Comparison of ENCODE assay signal across 27 mouse cellular contexts in genomic region chr15:99078181-99078910, GRCm38 (mm10). TPM values are rescaled to one million over a fixed set of nuclear protein-coding genes. Genes with fewer than 3 reads are reported as not detected.
A peak's percentile ranks its signal among the peaks of the same experiment; 100 is the strongest.
DNase-seq lines count a peak whose midpoint lies in the region; ATAC-seq and TF ChIP-seq lines count a peak whose summit lies in the region.
"Had no signal": no experiment of that assay in that cellular context is flagged by ENCODE, and none has a peak within 500 bp of the region (broad histone marks: within the 10 kb centered on the region; RNA-seq: fewer than 3 reads in every experiment).

No protein-coding gene starts in this region.

- TF ChIP-seq CTCF in midbrain, postnatal 0 days (IDR thresholded peaks at IDR 0.05): no peak

- no peak overlapping the region for H3K4me2 ChIP-seq in embryonic facial prominence, embryonic 12.5 days (replicated peaks)
- H3K4me2 ChIP-seq in limb, embryonic 14.5 days (replicated peaks; ENCODE audit: low read depth, low read length, severe bottlenecking): no peak overlapping the region
- H3K4me2 ChIP-seq in midbrain, postnatal 0 days (ENCODE audit: low read depth, low read length, poor library complexity, severe bottlenecking): no peak overlapping the region
- H3K4me2 ChIP-seq: hindbrain, embryonic 15.5 days; intestine, embryonic 15.5 days; midbrain, embryonic 11.5 days had no signal

- ATAC-seq in embryonic facial prominence, embryonic 12.5 days (ENCODE audit: insufficient number of reproducible peaks, insufficient read depth, low FRiP score, low TSS enrichment): no peak
- no peak for ATAC-seq in limb, embryonic 14.5 days (ENCODE audit: low FRiP score, low read depth)
- no peak for ATAC-seq in midbrain, postnatal 0 days (ENCODE audit: low FRiP score)
- ATAC-seq: forebrain, embryonic 14.5 days; intestine, embryonic 15.5 days had no signal

- H3K36me3 ChIP-seq in heart, embryonic 10.5 days: peaks cover 66% of the 10 kb centered on the region
- H3K36me3 ChIP-seq in embryonic facial prominence, embryonic 12.5 days: peaks cover 54% of the 10 kb centered on the region
- H3K36me3 ChIP-seq in limb, embryonic 14.5 days (ENCODE audit: control insufficient read depth, insufficient read depth, low read length): peaks cover 42% of the 10 kb centered on the region
- H3K36me3 ChIP-seq in midbrain, postnatal 0 days (ENCODE audit: insufficient read depth, low read length): no peaks in the 10 kb centered on the region
- H3K36me3 ChIP-seq: hindbrain, embryonic 15.5 days had no signal

- no peak for TF ChIP-seq POLR2A in limb, embryonic 14.5 days (IDR thresholded peaks at IDR 0.05; ENCODE audit: borderline replicate concordance, extremely low read depth, insufficient read depth, insufficient read length)

- H3K27ac ChIP-seq in heart, embryonic 10.5 days: no peak overlapping the region
- no peak overlapping the region for H3K27ac ChIP-seq in embryonic facial prominence, embryonic 12.5 days
- no peak overlapping the region for H3K27ac ChIP-seq in limb, embryonic 14.5 days (replicated peaks; ENCODE audit: low read depth, low read length)
- H3K27ac ChIP-seq in midbrain, postnatal 0 days (ENCODE audit: low read depth, low read length): no peak overlapping the region
- H3K27ac ChIP-seq: hindbrain, embryonic 15.5 days; intestine, embryonic 15.5 days; stomach, postnatal 0 days had no signal

- no peaks in the 10 kb centered on the region for H3K9me3 ChIP-seq in heart, embryonic 10.5 days
- no peaks in the 10 kb centered on the region for H3K9me3 ChIP-seq in embryonic facial prominence, embryonic 12.5 days
- no peaks in the 10 kb centered on the region for H3K9me3 ChIP-seq in limb, embryonic 14.5 days (ENCODE audit: control insufficient read depth, low read length)
- H3K9me3 ChIP-seq in midbrain, postnatal 0 days (ENCODE audit: low read length): no peaks in the 10 kb centered on the region
- H3K9me3 ChIP-seq: G1E; hindbrain, embryonic 15.5 days; intestine, embryonic 15.5 days had no signal

- DNase-seq in heart, embryonic 10.5 days (ENCODE audit: low spot score): peak; percentile 70
- DNase-seq in heart, postnatal 25 days (ENCODE audit: low spot score): no peak
- peak; percentile 4 for DNase-seq in kidney, postnatal 10 days
- no peak for DNase-seq in kidney, adult 18-20 months
- DNase-seq in limb, embryonic 14.5 days (ENCODE audit: low spot score): no peak
- no peak for DNase-seq in spleen, postnatal 14 days (ENCODE audit: low spot score in 2 of 2)
- DNase-seq in midbrain, postnatal 0 days (ENCODE audit: low spot score): no peak
- DNase-seq: adrenal gland, adult 2 months; cerebellum, adult 18-20 months; cerebellum, postnatal 25 days; gastrocnemius, postnatal 25 days; kidney, postnatal 4 days; lung, adult 18-20 months; lung, postnatal 10 days had no signal

- H3K4me1 ChIP-seq in heart, embryonic 10.5 days: peaks cover 38% of the 10 kb centered on the region
- peaks cover 28% of the 10 kb centered on the region for H3K4me1 ChIP-seq in embryonic facial prominence, embryonic 12.5 days
- H3K4me1 ChIP-seq in limb, embryonic 14.5 days (ENCODE audit: control insufficient read depth, insufficient read depth, low read length): peaks cover 13% of the 10 kb centered on the region
- H3K4me1 ChIP-seq in midbrain, postnatal 0 days (ENCODE audit: insufficient read depth, low read length): no peaks in the 10 kb centered on the region

- peak overlapping the region; percentile 8; the same call in 1 of the 2 replicates for H3K9ac ChIP-seq in embryonic facial prominence, embryonic 12.5 days
- 0 out of 2 replicates have a peak overlapping the region, but pooled peaks have one; percentile 16 for H3K9ac ChIP-seq in limb, embryonic 14.5 days (ENCODE audit: low read depth, low read length, severe bottlenecking)
- H3K9ac ChIP-seq in midbrain, postnatal 0 days (replicated peaks; ENCODE audit: low read length, poor library complexity, severe bottlenecking): no peak overlapping the region
- H3K9ac ChIP-seq: hindbrain, embryonic 15.5 days; intestine, embryonic 15.5 days had no signal

- WGBS in heart, embryonic 10.5 days: 71% methylated on average over 15 of the region's 15 CpGs
- 46% methylated on average over 14 of the region's 15 CpGs for WGBS in embryonic facial prominence, embryonic 12.5 days
- WGBS in limb, embryonic 14.5 days: 83% methylated on average over 15 of the region's 15 CpGs
- WGBS in midbrain, postnatal 0 days: 82% methylated on average over 15 of the region's 15 CpGs

- H3K4me3 ChIP-seq in heart, embryonic 10.5 days: no peak overlapping the region
- H3K4me3 ChIP-seq in embryonic facial prominence, embryonic 12.5 days: no peak overlapping the region
- no peak overlapping the region for H3K4me3 ChIP-seq in limb, embryonic 14.5 days (replicated peaks; ENCODE audit: low read length)
- H3K4me3 ChIP-seq in midbrain, postnatal 0 days (ENCODE audit: low read depth, low read length): no peak overlapping the region
- H3K4me3 ChIP-seq: erythroblast, embryonic 14.5 days; hindbrain, embryonic 15.5 days; intestine, embryonic 15.5 days had no signal

- H3K27me3 ChIP-seq in heart, embryonic 10.5 days (ENCODE audit: insufficient read depth, poor library complexity, severe bottlenecking): peaks cover 7% of the 10 kb centered on the region
- H3K27me3 ChIP-seq in embryonic facial prominence, embryonic 12.5 days: no peaks in the 10 kb centered on the region
- no peaks in the 10 kb centered on the region for H3K27me3 ChIP-seq in limb, embryonic 14.5 days (ENCODE audit: control insufficient read depth, insufficient read depth, low read length)
- H3K27me3 ChIP-seq in midbrain, postnatal 0 days (ENCODE audit: insufficient read depth, low read length): no peaks in the 10 kb centered on the region; the same call in 1 of the 2 replicates
- H3K27me3 ChIP-seq: hindbrain, embryonic 15.5 days had no signal

- intact Hi-C loops in heart, postnatal 25 days (cut with DNase I): no loop called here

RNA-seq across cellular contexts. Expression of gene Troap, which starts 4.0 kb away (rescaled TPM):
- polyA plus RNA-seq in heart, embryonic 10.5 days (2016; fragmentation: Nextera tagmentation; extraction: Ambion mirVana): 35.7 TPM in 2 replicates
- total RNA-seq in heart, postnatal 25 days (2021): under 1 TPM; 0.13 to 0.67 TPM
- polyA plus RNA-seq in embryonic facial prominence, embryonic 12.5 days (2016; fragmentation: Nextera tagmentation; extraction: Ambion mirVana): 38.5 and 39.0 TPM in 2 replicates
- polyA plus RNA-seq in limb, embryonic 14.5 days (2012; rRNA removed): 41.5 and 51.3 TPM in 2 replicates
- 20.3 and 22.1 TPM in 2 replicates for polyA plus RNA-seq in limb, embryonic 14.5 days (2014; fragmentation: Nextera tagmentation; extraction: Ambion mirVana)
- 1.6 and 4.1 TPM in 2 replicates for total RNA-seq in midbrain, postnatal 0 days (2014; rRNA removed)
- 1.4 and 2.1 TPM in 2 replicates for polyA plus RNA-seq in midbrain, postnatal 0 days (2015; fragmentation: Nextera tagmentation; extraction: Ambion mirVana)
- total RNA-seq: liver, adult 2 months had no signal
- polyA plus RNA-seq: liver, adult 2 months had no signal

RNA-seq across cellular contexts. Expression of gene C1ql4, which starts 9.3 kb away (rescaled TPM):
- 0.12 and 0.20 TPM in 2 replicates for polyA plus RNA-seq in heart, embryonic 10.5 days (2016; fragmentation: Nextera tagmentation; extraction: Ambion mirVana)
- total RNA-seq in heart, postnatal 25 days (2021): not detected
- 0.42 and 0.46 TPM in 2 replicates for polyA plus RNA-seq in embryonic facial prominence, embryonic 12.5 days (2016; fragmentation: Nextera tagmentation; extraction: Ambion mirVana)
- 0.13 TPM in 1 of 2 replicates, not detected in the other for polyA plus RNA-seq in limb, embryonic 14.5 days (2012; rRNA removed)
- polyA plus RNA-seq in limb, embryonic 14.5 days (2014; fragmentation: Nextera tagmentation; extraction: Ambion mirVana): not detected in 2 replicates
- total RNA-seq in midbrain, postnatal 0 days (2014; rRNA removed): 17.7 and 21.1 TPM in 2 replicates
- 8.5 and 9.2 TPM in 2 replicates for polyA plus RNA-seq in midbrain, postnatal 0 days (2015; fragmentation: Nextera tagmentation; extraction: Ambion mirVana)
- total RNA-seq: adrenal gland, adult 2 months; G1E; gastrocnemius, postnatal 25 days; heart, adult 8-10 months; left cerebral cortex, postnatal 14 days; liver, adult 2 months; neutrophil, adult 5-6 weeks had no signal
- polyA plus RNA-seq: adrenal gland, adult 2 months; erythroblast, embryonic 14.5 days; forebrain, embryonic 14.5 days; G1E; stomach, postnatal 0 days; urinary bladder, adult 2 months had no signal

RNA-seq across cellular contexts. Expression of gene Dnajc22, which starts 14.6 kb away (rescaled TPM):
- polyA plus RNA-seq in heart, embryonic 10.5 days (2016; fragmentation: Nextera tagmentation; extraction: Ambion mirVana): 2.7 and 7.5 TPM in 2 replicates
- total RNA-seq in heart, postnatal 25 days (2021): under 1 TPM; 0.16 to 0.45 TPM
- 0.70 and 0.75 TPM in 2 replicates for polyA plus RNA-seq in embryonic facial prominence, embryonic 12.5 days (2016; fragmentation: Nextera tagmentation; extraction: Ambion mirVana)
- 0.87 and 1.7 TPM in 2 replicates for polyA plus RNA-seq in limb, embryonic 14.5 days (2012; rRNA removed)
- polyA plus RNA-seq in limb, embryonic 14.5 days (2014; fragmentation: Nextera tagmentation; extraction: Ambion mirVana): 0.11 and 0.37 TPM in 2 replicates
- 0.61 and 0.88 TPM in 2 replicates for total RNA-seq in midbrain, postnatal 0 days (2014; rRNA removed)
- 1.3 and 1.6 TPM in 2 replicates for polyA plus RNA-seq in midbrain, postnatal 0 days (2015; fragmentation: Nextera tagmentation; extraction: Ambion mirVana)
- total RNA-seq: left cerebral cortex, postnatal 14 days; neutrophil, adult 5-6 weeks had no signal
- polyA plus RNA-seq: G1E had no signal

RNA-seq across cellular contexts. Expression of gene Prph, which starts 23.4 kb away (rescaled TPM):
- 0.36 and 1.1 TPM in 2 replicates for polyA plus RNA-seq in heart, embryonic 10.5 days (2016; fragmentation: Nextera tagmentation; extraction: Ambion mirVana)
- under 1 TPM; 0.14 to 0.42 TPM for total RNA-seq in heart, postnatal 25 days (2021)
- polyA plus RNA-seq in embryonic facial prominence, embryonic 12.5 days (2016; fragmentation: Nextera tagmentation; extraction: Ambion mirVana): 35.6 and 50.9 TPM in 2 replicates
- 2.7 and 4.2 TPM in 2 replicates for polyA plus RNA-seq in limb, embryonic 14.5 days (2012; rRNA removed)
- 1.3 and 1.7 TPM in 2 replicates for polyA plus RNA-seq in limb, embryonic 14.5 days (2014; fragmentation: Nextera tagmentation; extraction: Ambion mirVana)
- total RNA-seq in midbrain, postnatal 0 days (2014; rRNA removed): 9.8 and 11.2 TPM in 2 replicates
- 8.0 and 9.1 TPM in 2 replicates for polyA plus RNA-seq in midbrain, postnatal 0 days (2015; fragmentation: Nextera tagmentation; extraction: Ambion mirVana)
- total RNA-seq: G1E; neutrophil, adult 5-6 weeks had no signal
- polyA plus RNA-seq: erythroblast, embryonic 14.5 days; G1E had no signal

RNA-seq across cellular contexts. Expression of gene Spats2, which starts 47.4 kb away (rescaled TPM):
- polyA plus RNA-seq in heart, embryonic 10.5 days (2016; fragmentation: Nextera tagmentation; extraction: Ambion mirVana): 42.1 and 58.5 TPM in 2 replicates
- 1 to 10 TPM; 7.7 to 7.9 TPM for total RNA-seq in heart, postnatal 25 days (2021)
- 69.4 and 73.4 TPM in 2 replicates for polyA plus RNA-seq in embryonic facial prominence, embryonic 12.5 days (2016; fragmentation: Nextera tagmentation; extraction: Ambion mirVana)
- 47.1 and 48.4 TPM in 2 replicates for polyA plus RNA-seq in limb, embryonic 14.5 days (2012; rRNA removed)
- 39.7 and 41.7 TPM in 2 replicates for polyA plus RNA-seq in limb, embryonic 14.5 days (2014; fragmentation: Nextera tagmentation; extraction: Ambion mirVana)
- 27.8 and 31.8 TPM in 2 replicates for total RNA-seq in midbrain, postnatal 0 days (2014; rRNA removed)
- 17.7 and 19.5 TPM in 2 replicates for polyA plus RNA-seq in midbrain, postnatal 0 days (2015; fragmentation: Nextera tagmentation; extraction: Ambion mirVana)
- total RNA-seq: neutrophil, adult 5-6 weeks had no signal
- polyA plus RNA-seq: G1E had no signal

Comparison
In these comparisons a context has a peak if more than half of its experiments do, and no peak if none do; other contexts are left out.
1. DNase-seq: peak in heart, embryonic 10.5 days (single experiment) and kidney, postnatal 10 days (single experiment); none in heart, postnatal 25 days (single experiment), kidney, adult 18-20 months (single experiment), limb, embryonic 14.5 days (single experiment), spleen, postnatal 14 days (0 of 2) and midbrain, postnatal 0 days (single experiment).